Mouse (Mus musculus): Measurements from ENCODE around the gene Gm20441.

DNA sequence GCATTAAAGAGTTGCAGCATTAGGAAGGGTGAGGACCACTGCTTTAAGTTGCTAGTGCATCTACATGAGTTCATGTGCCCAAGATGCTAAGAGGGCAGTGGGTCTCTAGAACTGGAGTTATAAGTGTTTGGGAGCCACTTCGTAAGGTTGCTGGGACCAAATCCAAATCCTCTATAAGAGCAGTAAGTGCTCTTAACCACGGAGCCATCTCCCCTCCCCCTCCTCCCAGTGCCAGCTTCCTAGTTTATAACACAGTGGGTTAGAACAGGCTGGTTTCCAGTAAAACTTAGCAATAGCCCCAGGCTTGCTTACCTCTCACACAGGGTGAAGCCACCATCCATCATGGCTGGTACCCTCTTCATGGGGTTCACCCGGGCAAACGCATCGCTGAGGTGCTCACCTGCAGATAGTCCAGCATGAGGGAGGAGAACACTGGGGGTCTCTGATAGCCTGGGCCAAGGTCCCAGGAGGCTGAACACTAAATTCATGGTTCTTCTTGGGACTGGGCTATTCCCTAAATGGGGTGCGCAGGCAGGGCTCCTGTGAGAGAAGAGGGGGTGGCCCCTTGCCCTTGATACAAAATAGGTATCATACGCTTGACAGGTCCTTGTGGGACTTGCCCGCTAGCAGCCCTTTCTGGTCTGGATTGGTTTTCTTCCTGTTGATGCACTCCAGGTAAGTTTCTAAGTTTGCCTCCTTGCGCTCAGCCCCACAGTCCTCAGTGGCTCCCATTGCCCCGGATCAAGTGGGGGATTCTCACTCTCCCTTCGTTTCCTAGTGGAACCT lies 16.2 kb upstream of the Gm20441 start:
- TF ChIP-seq CTCF (conservative IDR thresholded peaks at IDR 0.05; ENCODE audit: low read length): no peak
- TF ChIP-seq NANOG (IDR thresholded peaks at IDR 0.05; ENCODE audit: borderline replicate concordance, low read length): no peak
- no peak for TF ChIP-seq POU5F1 (IDR thresholded peaks at IDR 0.05; ENCODE audit: borderline replicate concordance, low read length)
